Comparison of ENCODE assay signal across 8 mouse cellular contexts in the genomic region with DNA sequence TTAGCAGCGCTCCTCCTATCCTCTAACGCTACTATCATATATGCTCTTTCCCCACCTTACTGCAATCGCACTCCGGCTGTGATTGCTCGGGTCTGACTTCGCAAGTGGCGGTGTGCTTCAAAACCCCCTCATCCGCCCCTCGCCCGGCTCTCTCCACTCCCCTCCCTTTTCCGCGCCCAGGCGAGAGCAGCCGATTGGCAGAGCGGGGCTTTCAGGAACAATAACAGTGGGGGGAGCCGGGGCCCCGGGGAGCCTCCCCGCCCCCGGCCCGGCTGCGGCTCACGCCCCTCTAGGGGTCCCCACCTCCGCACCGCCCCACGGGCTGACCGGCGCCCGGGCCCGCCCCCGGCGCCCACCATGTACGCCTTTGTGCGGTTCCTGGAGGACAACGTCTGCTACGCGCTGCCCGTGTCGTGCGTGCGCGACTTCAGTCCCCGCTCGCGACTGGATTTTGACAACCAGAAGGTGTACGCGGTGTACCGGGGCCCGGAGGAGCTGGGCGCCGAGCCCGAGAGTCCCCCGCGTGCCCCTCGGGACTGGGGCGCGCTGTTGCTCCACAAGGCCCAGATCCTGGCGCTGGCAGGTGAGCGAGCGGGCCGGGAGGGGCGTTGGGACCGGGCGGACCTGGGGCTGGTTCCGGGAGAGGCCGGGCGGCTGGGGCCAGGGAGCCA. TPM values are rescaled to one million over a fixed set of nuclear protein-coding genes. Genes with fewer than 3 reads are reported as not detected.
DNase-seq lines count a peak whose midpoint lies in the region; ATAC-seq lines count a peak whose summit lies in the region.

A gene (plus strand): TSS at position 189 of the 671 bp plus-strand sequence.

- H3K4me3 ChIP-seq in embryonic facial prominence, embryonic 13.5 days = peak within 1 kb of the TSS; percentile 93
- peak within 1 kb of the TSS; percentile 80 for H3K4me3 ChIP-seq in heart, embryonic 12.5 days
- H3K4me3 ChIP-seq in kidney, embryonic 14.5 days (ENCODE audit: low read length) = peak within 1 kb of the TSS; percentile 79
- peak within 1 kb of the TSS; percentile 59 for H3K4me3 ChIP-seq in liver, embryonic 11.5 days (ENCODE audit: low read depth, low read length)

- H3K27me3 ChIP-seq in embryonic facial prominence, embryonic 13.5 days = no peaks in the 10 kb centered on the region
- 0 out of 2 replicates have a peak, but pooled peaks cover 3% of the 10 kb centered on the region for H3K27me3 ChIP-seq in heart, embryonic 12.5 days (replicated peaks)
- no peaks in the 10 kb centered on the region for H3K27me3 ChIP-seq in kidney, embryonic 14.5 days (ENCODE audit: control insufficient read depth, insufficient read depth, low read length)
- H3K27me3 ChIP-seq in liver, embryonic 11.5 days (replicated peaks; ENCODE audit: control insufficient read depth, insufficient read depth, low read length) = peaks cover 26% of the 10 kb centered on the region

- peak; percentile 91 for ATAC-seq in embryonic facial prominence, embryonic 13.5 days (ENCODE audit: insufficient number of reproducible peaks, insufficient read depth, low FRiP score, low TSS enrichment, low read depth)
- peak; percentile 97 for ATAC-seq in heart, embryonic 12.5 days (ENCODE audit: insufficient number of reproducible peaks, low FRiP score)
- ATAC-seq in kidney, embryonic 14.5 days (ENCODE audit: low FRiP score, low TSS enrichment) = peak; percentile 98
- ATAC-seq in liver, embryonic 11.5 days (replicated peaks; ENCODE audit: low FRiP score) = peak; percentile 84

- peaks cover 23% of the 10 kb centered on the region for H3K36me3 ChIP-seq in embryonic facial prominence, embryonic 13.5 days
- peaks cover 15% of the 10 kb centered on the region for H3K36me3 ChIP-seq in heart, embryonic 12.5 days
- 0 out of 2 replicates have a peak, but pooled peaks cover 7% of the 10 kb centered on the region for H3K36me3 ChIP-seq in kidney, embryonic 14.5 days (ENCODE audit: control insufficient read depth, insufficient read depth, low read length)
- no peaks in the 10 kb centered on the region; the same call in 1 of the 2 replicates for H3K36me3 ChIP-seq in liver, embryonic 11.5 days (ENCODE audit: control insufficient read depth, insufficient read depth, low read length)

- peak; percentile 4 to 8 for DNase-seq in cerebellum, adult 18-20 months
- no peak for DNase-seq in cerebellum, adult 11-12 months
- peak; percentile 76 for DNase-seq in liver, embryonic 11.5 days (ENCODE audit: low spot score)
- peak; percentile 70 for DNase-seq in naive thymus-derived CD4-positive, alpha-beta T cell, adult 2 months (ENCODE audit: low read depth)
- DNase-seq in spleen, postnatal 4 days (ENCODE audit: low spot score in 2 of 2) = peak; percentile 63 to 80

- WGBS in embryonic facial prominence, embryonic 13.5 days = under 1% methylated on average over 66 of the region's 66 CpGs
- 1% methylated on average over 65 of the region's 66 CpGs for WGBS in heart, embryonic 12.5 days
- 1% methylated on average over 61 of the region's 66 CpGs for WGBS in kidney, embryonic 14.5 days
- WGBS in liver, embryonic 11.5 days = under 1% methylated on average over 64 of the region's 66 CpGs

- peak within 1 kb of the TSS; percentile 98 for H3K9ac ChIP-seq in embryonic facial prominence, embryonic 13.5 days
- H3K9ac ChIP-seq in heart, embryonic 12.5 days = peak within 1 kb of the TSS; percentile 86
- H3K9ac ChIP-seq in kidney, embryonic 14.5 days (ENCODE audit: low read depth, low read length) = peak within 1 kb of the TSS; percentile 89
- peak within 1 kb of the TSS; percentile 60 for H3K9ac ChIP-seq in liver, embryonic 11.5 days (ENCODE audit: low read depth, low read length)

- H3K27ac ChIP-seq in embryonic facial prominence, embryonic 13.5 days = peak within 1 kb of the TSS; percentile 96
- peak within 1 kb of the TSS; percentile 50 for H3K27ac ChIP-seq in heart, embryonic 12.5 days (ENCODE audit: poor library complexity, severe bottlenecking)
- H3K27ac ChIP-seq in kidney, embryonic 14.5 days (ENCODE audit: low read depth, low read length) = peak within 1 kb of the TSS; percentile 80
- no peak within 1 kb of the TSS; the same call in 1 of the 2 replicates for H3K27ac ChIP-seq in liver, embryonic 11.5 days (ENCODE audit: low read depth, low read length)

- peaks cover 55% of the 10 kb centered on the region for H3K4me1 ChIP-seq in embryonic facial prominence, embryonic 13.5 days
- peaks cover 10% of the 10 kb centered on the region for H3K4me1 ChIP-seq in heart, embryonic 12.5 days (replicated peaks)
- H3K4me1 ChIP-seq in kidney, embryonic 14.5 days (ENCODE audit: control insufficient read depth, insufficient read depth, low read length) = peaks cover 9% of the 10 kb centered on the region; the same call in 1 of the 2 replicates
- no peaks in the 10 kb centered on the region; the same call in 1 of the 2 replicates for H3K4me1 ChIP-seq in liver, embryonic 11.5 days (replicated peaks; ENCODE audit: control insufficient read depth, insufficient read depth, low read length)

- peak within 1 kb of the TSS; percentile 79 for H3K4me2 ChIP-seq in embryonic facial prominence, embryonic 13.5 days
- H3K4me2 ChIP-seq in heart, embryonic 12.5 days = peak within 1 kb of the TSS; percentile 83
- peak within 1 kb of the TSS; percentile 65 for H3K4me2 ChIP-seq in kidney, embryonic 14.5 days (replicated peaks; ENCODE audit: low read depth, low read length)
- H3K4me2 ChIP-seq in liver, embryonic 11.5 days = peak within 1 kb of the TSS; percentile 62

- H3K9me3 ChIP-seq in embryonic facial prominence, embryonic 13.5 days = no peaks in the 10 kb centered on the region
- H3K9me3 ChIP-seq in heart, embryonic 12.5 days (replicated peaks) = no peaks in the 10 kb centered on the region
- no peaks in the 10 kb centered on the region for H3K9me3 ChIP-seq in kidney, embryonic 14.5 days (ENCODE audit: control insufficient read depth, low read length)
- H3K9me3 ChIP-seq in liver, embryonic 11.5 days (ENCODE audit: control insufficient read depth, low read length) = no peaks in the 10 kb centered on the region

RNA-seq across cellular contexts. Expression of the gene that starts here (rescaled TPM):
- polyA plus RNA-seq in embryonic facial prominence, embryonic 13.5 days (2015; fragmentation: Nextera tagmentation; extraction: Ambion mirVana) = 143 and 145 TPM in 2 replicates
- polyA plus RNA-seq in heart, embryonic 12.5 days (2016; fragmentation: Nextera tagmentation; extraction: Ambion mirVana) = 19.0 and 20.6 TPM in 2 replicates
- 30.6 and 34.1 TPM in 2 replicates for polyA plus RNA-seq in kidney, embryonic 14.5 days (2014; fragmentation: Nextera tagmentation; extraction: Ambion mirVana)
- 5.8 and 7.4 TPM in 2 replicates for polyA plus RNA-seq in liver, embryonic 11.5 days (2014; fragmentation: Nextera tagmentation; extraction: Ambion mirVana)
